Mouse (Mus musculus) embryonic fibroblast, embryonic 13.5 days (primary cell): Measurements from ENCODE around the gene Sympk.
A peak's percentile ranks its signal among the peaks of the same experiment; 100 is the strongest.

Experiments used
- CTCF ChIP-seq: IDR thresholded peaks from 2 replicates; pipeline ENCODE4 v1.5.1; 2011; ENCODE audit warnings: mild to moderate bottlenecking, control low read depth, low read length, moderate library complexity, borderline replicate concordance; ENCODE audit not compliant: insufficient read depth
- POLR2A ChIP-seq: IDR thresholded peaks from 2 replicates; pipeline ENCODE4 v1.6.1; 2011; ENCODE audit warnings: low read depth, mild to moderate bottlenecking, control low read depth, low read length, moderate library complexity

GRCm38 (mm10) chr7:19092381-19093173 is 68.4 kb downstream of the Sympk start:
- TF ChIP-seq CTCF (no peak), POLR2A (peak; percentile 54)
